Mouse (Mus musculus) kidney, embryonic 16.5 days (tissue): ENCODE results near the gene Edc4. TPM values are rescaled to one million over a fixed set of nuclear protein-coding genes. Genes with fewer than 3 reads are reported as not detected.

Source experiments
- ATAC-seq: fragments of 200-750 bp; cut with Nextera tagmentation; 2 replicates; pipeline ENCODE4 v1.8.0; 2017; ENCODE audit warnings: moderate TSS enrichment; ENCODE audit not compliant: low FRiP score, low TSS enrichment
- H3K27ac ChIP-seq: fragments of 300-500 bp; sonication (generic); 2 replicates; pipeline ENCODE4 v1.5.1; 2014; ENCODE audit warnings: low read length
- H3K27me3 ChIP-seq: fragments of 300-500 bp; sonication (generic); 2 replicates; pipeline ENCODE4 v1.6.1; 2014; ENCODE audit warnings: low read length, control low read depth, mixed read lengths; ENCODE audit not compliant: insufficient read depth
- H3K36me3 ChIP-seq: fragments of 300-500 bp; sonication (generic); 2 replicates; pipeline ENCODE4 v1.6.1; 2014; ENCODE audit warnings: low read length, control low read depth, mixed read lengths; ENCODE audit not compliant: insufficient read depth
- H3K4me1 ChIP-seq: fragments of 300-500 bp; sonication (generic); 2 replicates; pipeline ENCODE4 v1.6.1; 2014; ENCODE audit warnings: low read length, control low read depth, mixed read lengths; ENCODE audit not compliant: insufficient read depth
- H3K4me2 ChIP-seq: fragments of 300-500 bp; sonication (generic); replicated peaks from 2 replicates; pipeline ENCODE4 v1.6.1; 2014; ENCODE audit warnings: low read depth, low read length
- H3K4me3 ChIP-seq: fragments of 300-500 bp; sonication (generic); 2 replicates; pipeline ENCODE4 v1.5.1; 2014; ENCODE audit warnings: mild to moderate bottlenecking, low read length
- H3K9ac ChIP-seq: fragments of 300-500 bp; sonication (generic); replicated peaks from 2 replicates; pipeline ENCODE4 v1.6.1; 2014; ENCODE audit warnings: low read length
- H3K9me3 ChIP-seq: fragments of 300-500 bp; sonication (generic); 2 replicates; pipeline ENCODE4 v1.6.1; 2016; ENCODE audit warnings: low read length, control low read depth
- WGBS: fragments of 180-500 bp; shearing (Covaris S2); extraction: QIAGEN DNeasy Blood & Tissue Kit; methylation state at CpG from one replicate; pipeline ENCODE4 v1.1.7; 2014; 5-methylcytosine and 5-hydroxymethylcytosine counted together
- polyA plus RNA-seq: library from polyadenylated mRNA; unstranded; fragments of >200 nt; fragmentation: Nextera tagmentation; extraction: Ambion mirVana; gene quantifications from 2 replicates; pipeline ENCODE4 v1.2.1, GENCODE M21; 2015

Edc4 gene
- polyA plus RNA-seq, 1 experiment from 2014 or later: 58.8 TPM

- H3K9me3 ChIP-seq: no peaks in the 10 kb centered on the region
- under 1% methylated on average over 30 of the region's 30 CpGs for WGBS
- ATAC-seq: peak; percentile 93
Observed at GRCm38 (mm10) chr8:105936866-105937475, 56.3 kb downstream of the Edc4 start.

GRCm38 (mm10) chr8:105937496-105938305, 57.0 kb downstream of the Edc4 start:
- Histone ChIP-seq H3K9me3 (no peaks in the 10 kb centered on the region), H3K4me1 (peaks cover 15% of the 10 kb centered on the region), H3K4me3 (peak overlapping the region; percentile 67), H3K9ac (peak overlapping the region; percentile 82), H3K27me3 (no peaks in the 10 kb centered on the region), H3K36me3 (peaks cover 6% of the 10 kb centered on the region; the same call in 1 of the 2 replicates), H3K27ac (peak overlapping the region; percentile 89), H3K4me2 (peak overlapping the region; percentile 95)
- WGBS: under 1% methylated on average over 33 of the region's 33 CpGs
- peak; percentile 24; the same call in 1 of the 2 replicates for ATAC-seq

More at GRCm38 (mm10) chr8:105936866-105937475, 56.3 kb downstream of the Edc4 start:
- Histone ChIP-seq H3K4me3 (peak overlapping the region; percentile 67), H3K27me3 (no peaks in the 10 kb centered on the region), H3K36me3 (peaks cover 9% of the 10 kb centered on the region; the same call in 1 of the 2 replicates), H3K9ac (peak overlapping the region; percentile 82), H3K4me2 (peak overlapping the region; percentile 95), H3K4me1 (peaks cover 15% of the 10 kb centered on the region), H3K27ac (peak overlapping the region; percentile 89)

- Histone ChIP-seq H3K9me3 (no peaks in the 10 kb centered on the region), H3K9ac (peak within 1 kb of the TSS; percentile 82), H3K27ac (peak within 1 kb of the TSS; percentile 89), H3K27me3 (no peaks in the 10 kb centered on the region), H3K4me3 (peak within 1 kb of the TSS; percentile 67), H3K4me1 (peaks cover 15% of the 10 kb centered on the region), H3K36me3 (peaks cover 10% of the 10 kb centered on the region; the same call in 1 of the 2 replicates), H3K4me2 (peak within 1 kb of the TSS; percentile 95)
- no peak for ATAC-seq
- WGBS: 15% methylated on average over 4 of the region's 4 CpGs
Observed at GRCm38 (mm10) chr8:105938306-105938669, 57.6 kb downstream of the Edc4 start, which contains the start of gene Psmb10. Gene Psmb10, minus strand, starts transcription at chr8:105938444.

GRCm38 (mm10) chr8:105942026-105942425, 61.3 kb downstream of the Edc4 start:
- H3K9ac ChIP-seq: no peak overlapping the region
- peaks cover 7% of the 10 kb centered on the region for H3K4me1 ChIP-seq
- WGBS: 95% methylated on average over 11 of the region's 11 CpGs
- H3K4me3 ChIP-seq: no peak overlapping the region
- no peaks in the 10 kb centered on the region for H3K27me3 ChIP-seq
- H3K27ac ChIP-seq: no peak overlapping the region
- H3K36me3 ChIP-seq: peaks cover 41% of the 10 kb centered on the region
- no peak overlapping the region for H3K4me2 ChIP-seq
- ATAC-seq: no peak
- no peaks in the 10 kb centered on the region for H3K9me3 ChIP-seq

GRCm38 (mm10) chr8:105942542-105942941, 61.9 kb downstream of the Edc4 start:
- 93% methylated on average over 5 of the region's 5 CpGs for WGBS

GRCm38 (mm10) chr8:105943321-105943739, 62.6 kb downstream of the Edc4 start, which contains the start of gene Lcat:
Gene Lcat, minus strand, starts transcription at chr8:105943382.
- H3K4me1 ChIP-seq: peaks cover 3% of the 10 kb centered on the region
- peaks cover 43% of the 10 kb centered on the region for H3K36me3 ChIP-seq
- H3K9ac ChIP-seq: no peak within 1 kb of the TSS
- no peaks in the 10 kb centered on the region for H3K27me3 ChIP-seq
- no peak for ATAC-seq
- no peak within 1 kb of the TSS for H3K4me2 ChIP-seq
- 83% methylated on average over 7 of the region's 8 CpGs for WGBS
- no peak within 1 kb of the TSS for H3K4me3 ChIP-seq
- no peak within 1 kb of the TSS for H3K27ac ChIP-seq
- no peaks in the 10 kb centered on the region for H3K9me3 ChIP-seq

More at GRCm38 (mm10) chr8:105942542-105942941, 61.9 kb downstream of the Edc4 start:
- ATAC-seq: no peak
- H3K4me3 ChIP-seq: no peak overlapping the region
- no peak overlapping the region for H3K4me2 ChIP-seq
- no peak overlapping the region for H3K9ac ChIP-seq
- no peaks in the 10 kb centered on the region for H3K27me3 ChIP-seq
- H3K9me3 ChIP-seq: no peaks in the 10 kb centered on the region
- H3K4me1 ChIP-seq: peaks cover 7% of the 10 kb centered on the region
- H3K36me3 ChIP-seq: peaks cover 43% of the 10 kb centered on the region
- H3K27ac ChIP-seq: no peak overlapping the region

Other genes with a start within 250 kb of the Edc4 start
- 117 and 134 TPM in 2 replicates for gene Ctcf, start 244.3 kb upstream of the Edc4 start, polyA plus RNA-seq
- gene Agrp, start 243.5 kb upstream of the Edc4 start, polyA plus RNA-seq: 0.84 and 1.2 TPM in 2 replicates
- 0.49 and 0.52 TPM in 2 replicates for gene Carmil2, start 194.6 kb upstream of the Edc4 start, polyA plus RNA-seq
- gene Acd, start 179.8 kb upstream of the Edc4 start, polyA plus RNA-seq: 65.7 and 67.6 TPM in 2 replicates
- 18.0 and 20.1 TPM in 2 replicates for gene Pard6a, start 179.7 kb upstream of the Edc4 start, polyA plus RNA-seq
- gene 4933405L10Rik, start 173.2 kb upstream of the Edc4 start, polyA plus RNA-seq: not detected in 2 replicates
- 29.0 and 34.1 TPM in 2 replicates for gene Enkd1, start 172.7 kb upstream of the Edc4 start, polyA plus RNA-seq
- 24.9 and 25.7 TPM in 2 replicates for gene Gfod2, start 122.2 kb upstream of the Edc4 start, polyA plus RNA-seq
- gene Ranbp10, start 53.5 kb upstream of the Edc4 start, polyA plus RNA-seq: 10.7 and 13.3 TPM in 2 replicates
- 0.21 and 0.24 TPM in 2 replicates for gene Tsnaxip1, start 53.1 kb upstream of the Edc4 start, polyA plus RNA-seq
- 44.7 and 46.3 TPM in 2 replicates for gene Cenpt, start 27.6 kb upstream of the Edc4 start, polyA plus RNA-seq
- 65.2 and 66.1 TPM in 2 replicates for gene Thap11, start 25.7 kb upstream of the Edc4 start, polyA plus RNA-seq
- 186 and 242 TPM in 2 replicates for gene Nutf2, start 20.3 kb upstream of the Edc4 start, polyA plus RNA-seq
- gene Nrn1l, start 12.7 kb downstream of the Edc4 start, polyA plus RNA-seq: 0.53 and 0.85 TPM in 2 replicates
- gene Pskh1, start 19.6 kb downstream of the Edc4 start, polyA plus RNA-seq: 44.3 and 46.7 TPM in 2 replicates
- 0.82 and 1.8 TPM in 2 replicates for gene Ctrl, start 53.0 kb downstream of the Edc4 start, polyA plus RNA-seq
- gene Psmb10, start 57.6 kb downstream of the Edc4 start, polyA plus RNA-seq: 33.3 and 46.5 TPM in 2 replicates
- gene Lcat, start 62.5 kb downstream of the Edc4 start, polyA plus RNA-seq: 1.3 and 1.8 TPM in 2 replicates
- gene Slc12a4, start 85.2 kb downstream of the Edc4 start, polyA plus RNA-seq: 36.1 and 36.2 TPM in 2 replicates
- gene Dpep3, start 98.5 kb downstream of the Edc4 start, polyA plus RNA-seq: not detected in 2 replicates
- 19.7 and 24.6 TPM in 2 replicates for gene Dus2, start 110.5 kb downstream of the Edc4 start, polyA plus RNA-seq
- not detected in 2 replicates for gene Dpep2nb, start 125.1 kb downstream of the Edc4 start, polyA plus RNA-seq
- gene Ddx28, start 131.0 kb downstream of the Edc4 start, polyA plus RNA-seq: 19.8 and 21.2 TPM in 2 replicates
- 5.7 and 6.7 TPM in 2 replicates for gene Nfatc3, start 178.0 kb downstream of the Edc4 start, polyA plus RNA-seq